Mouse (Mus musculus) liver, postnatal 0 days (tissue): ENCODE data around the gene Fbxo42. TPM values are rescaled to one million over a fixed set of nuclear protein-coding genes. Genes with fewer than 3 reads are reported as not detected.
"Not testable (repeated sequence)": the region's sequence is repeated elsewhere in the genome, so short reads cannot be mapped to it uniquely, and the experiment has no call there.

Experiments
- ATAC-seq: fragments of 200-750 bp; cut with Nextera tagmentation; 2 replicates; pipeline ENCODE4 v1.8.0; 2017; ENCODE audit warnings: mild to moderate bottlenecking, moderate library complexity
- DNase-seq: peaks from one replicate; pipeline ENCODE4 v3.0.0-alpha.2; 2016
- H3K27ac ChIP-seq: fragments of 300-500 bp; sonication (generic); 2 replicates; pipeline ENCODE4 v1.5.1; 2014; ENCODE audit warnings: antibody characterized with exemption, moderate library complexity, mild to moderate bottlenecking, low read depth
- H3K27me3 ChIP-seq: fragments of 300-500 bp; sonication (generic); 2 replicates; pipeline ENCODE4 v1.6.1; 2014; ENCODE audit warnings: low read length, control low read depth, mixed read lengths; ENCODE audit not compliant: insufficient read depth
- H3K36me3 ChIP-seq: fragments of 300-500 bp; sonication (generic); replicated peaks from 2 replicates; pipeline ENCODE4 v1.6.1; 2014; ENCODE audit warnings: mild to moderate bottlenecking, control low read depth, low read length, moderate library complexity, mixed read lengths; ENCODE audit not compliant: insufficient read depth
- H3K4me1 ChIP-seq: fragments of 300-500 bp; sonication (generic); 2 replicates; pipeline ENCODE4 v1.6.1; 2014; ENCODE audit warnings: antibody characterized with exemption, mild to moderate bottlenecking, control low read depth; ENCODE audit not compliant: insufficient read depth
- H3K4me2 ChIP-seq: fragments of 300-500 bp; sonication (generic); 2 replicates; pipeline ENCODE4 v1.6.1; 2014; ENCODE audit warnings: low read depth, mild to moderate bottlenecking, low read length, moderate library complexity, mixed read lengths
- H3K4me3 ChIP-seq: fragments of 300-500 bp; sonication (generic); 2 replicates; pipeline ENCODE4 v1.5.1; 2014; ENCODE audit warnings: low read depth, low read length
- H3K9ac ChIP-seq: fragments of 300-500 bp; sonication (generic); replicated peaks from 2 replicates; pipeline ENCODE4 v1.6.1; 2014; ENCODE audit warnings: mild to moderate bottlenecking, moderate library complexity
- H3K9me3 ChIP-seq: fragments of 300-500 bp; sonication (generic); 2 replicates; pipeline ENCODE4 v1.6.1; 2016; ENCODE audit warnings: mild to moderate bottlenecking, control low read depth, low read length, mixed read lengths
- CTCF ChIP-seq: sonication (generic); IDR thresholded peaks from 2 replicates; pipeline ENCODE4 v1.5.1; 2016; ENCODE audit warnings: antibody characterized with exemption, low read depth
- EP300 ChIP-seq: IDR thresholded peaks from 2 replicates; pipeline ENCODE4 v1.6.1; 2016; ENCODE audit warnings: antibody characterized with exemption, low read depth, mild to moderate bottlenecking
- WGBS: fragments of 180-500 bp; shearing (Covaris S2); extraction: QIAGEN DNeasy Blood & Tissue Kit; methylation state at CpG from one replicate; pipeline ENCODE4 v1.1.7; 2014; ENCODE audit not compliant: insufficient replicate concordance; 5-methylcytosine and 5-hydroxymethylcytosine counted together
- polyA plus RNA-seq: library from polyadenylated mRNA; unstranded; fragments of >200 nt; fragmentation: Nextera tagmentation; extraction: Ambion mirVana; gene quantifications from 2 replicates; pipeline ENCODE4 v1.2.1, GENCODE M21; 2015

Fbxo42 gene
- polyA plus RNA-seq, 1 experiment from 2014 or later: 11.7 TPM

DNA sequence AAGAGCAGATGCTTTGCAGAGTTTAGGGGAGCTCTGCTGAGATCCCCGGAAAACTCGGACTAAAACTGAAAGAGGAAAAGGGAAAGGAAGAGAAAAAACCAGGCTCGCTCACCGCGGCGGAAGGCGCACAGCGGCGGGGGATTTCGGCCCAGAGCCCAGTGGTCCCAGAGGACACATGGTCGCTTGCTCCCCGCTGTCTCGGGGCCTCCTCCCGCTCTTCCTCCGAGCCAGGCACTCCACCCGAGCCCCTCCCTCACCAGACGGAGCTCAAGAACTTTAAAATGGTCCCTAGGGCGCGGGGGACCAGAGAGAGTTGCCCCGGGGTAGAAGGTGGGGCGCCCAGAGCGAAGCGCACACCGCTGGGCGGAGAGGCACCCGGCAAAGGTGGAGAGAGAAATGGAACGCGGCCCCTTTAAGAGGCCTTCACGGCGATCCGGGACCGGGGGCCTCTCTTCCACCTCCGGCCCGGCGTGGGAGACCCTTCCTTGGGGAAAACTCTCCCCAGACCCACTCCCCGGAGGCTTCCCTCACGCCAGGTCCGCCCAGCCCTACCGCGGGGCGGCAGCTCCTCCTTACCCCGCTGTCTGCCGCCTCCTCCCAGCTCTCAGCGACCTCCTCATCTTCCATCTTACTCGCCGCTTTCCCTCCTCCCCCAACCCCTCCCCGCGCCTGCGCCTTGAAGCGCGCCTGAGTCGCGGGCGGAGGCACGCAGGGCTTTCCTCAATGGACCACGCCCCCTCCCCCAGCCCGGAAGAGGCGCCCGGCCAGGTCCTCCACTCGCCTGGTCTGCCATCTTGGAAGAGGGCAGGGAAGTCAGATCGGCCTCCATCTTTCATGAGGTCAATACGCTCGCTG is 8.4 kb upstream of the Fbxo42 start, which contains the start of gene Szrd1:
TSS of gene Szrd1 (minus strand) at position 660 of the 855 bp plus-strand sequence.
- peaks cover 34% of the 10 kb centered on the region for H3K4me1 ChIP-seq
- H3K4me2 ChIP-seq: peak within 1 kb of the TSS; percentile 88
- peak within 1 kb of the TSS; percentile 92 for H3K9ac ChIP-seq
- H3K4me3 ChIP-seq: peak within 1 kb of the TSS; percentile 97
- H3K27me3 ChIP-seq: no peaks in the 10 kb centered on the region
- peak within 1 kb of the TSS; percentile 95 for H3K27ac ChIP-seq
- H3K9me3 ChIP-seq: no peaks in the 10 kb centered on the region
- TF ChIP-seq EP300 (peak; percentile 73; the same call in 1 of the 2 replicates), CTCF (no peak)
- under 1% methylated on average over 61 of the region's 63 CpGs for WGBS
- peak; percentile 99 for DNase-seq
- peaks cover 6% of the 10 kb centered on the region; the same call in 1 of the 2 replicates for H3K36me3 ChIP-seq
- peak; percentile 96 for ATAC-seq

DNA sequence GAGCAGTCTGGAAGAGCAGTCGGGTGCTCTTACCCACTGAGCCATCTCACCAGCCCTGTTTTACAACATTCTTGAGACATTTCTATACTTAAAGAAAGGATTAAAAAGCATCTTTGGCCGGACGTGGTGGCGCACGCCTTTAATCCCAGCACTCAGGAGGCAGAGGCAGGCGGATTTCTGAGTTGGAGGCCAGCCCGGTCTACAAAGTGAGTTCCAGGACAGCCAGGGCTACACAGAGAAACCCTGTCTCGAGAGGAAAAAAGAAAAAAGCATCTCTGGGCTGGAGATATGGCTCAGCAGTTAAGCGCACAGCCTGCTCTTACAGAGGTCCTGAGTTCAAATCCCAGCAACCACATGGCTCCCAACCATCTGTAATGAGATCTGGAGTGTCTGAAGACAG is 7.4 kb upstream of the Fbxo42 start:
- H3K9ac ChIP-seq, H3K9me3 ChIP-seq, ATAC-seq, H3K27me3 ChIP-seq, H3K27ac ChIP-seq, H3K36me3 ChIP-seq, DNase-seq, H3K4me2 ChIP-seq, H3K4me3 ChIP-seq: not testable (repeated sequence)
- peaks cover 25% of the 10 kb centered on the region for H3K4me1 ChIP-seq
- WGBS: 87% methylated on average over 9 of the region's 9 CpGs

DNA sequence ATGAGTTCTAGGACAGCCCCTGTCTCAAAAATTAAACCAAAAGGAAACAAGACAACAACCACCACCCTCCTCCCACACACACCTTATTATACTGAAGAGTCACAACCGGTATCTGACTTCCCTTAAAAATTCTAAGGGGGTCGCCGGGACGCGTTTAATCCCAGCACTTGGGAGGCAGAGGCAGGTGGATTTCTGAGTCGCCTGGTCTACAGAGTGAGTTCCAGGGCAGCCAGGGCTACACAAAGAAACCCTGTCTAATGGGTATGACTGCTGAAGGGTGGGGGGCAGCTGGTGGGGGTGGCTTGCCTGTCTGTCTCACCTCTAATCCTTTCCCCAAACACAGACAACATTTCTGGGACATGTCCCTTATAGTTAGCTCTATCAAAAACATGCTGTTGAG is 6.7 kb upstream of the Fbxo42 start:
- Histone ChIP-seq H3K27me3 (no peaks in the 10 kb centered on the region), H3K9me3 (no peaks in the 10 kb centered on the region), H3K4me1 (peaks cover 20% of the 10 kb centered on the region), H3K4me2 (no peak overlapping the region), H3K4me3 (no peak overlapping the region), H3K36me3 (peaks cover 6% of the 10 kb centered on the region; the same call in 1 of the 2 replicates), H3K9ac (no peak overlapping the region), H3K27ac (no peak overlapping the region; the same call in 1 of the 2 replicates)
- 85% methylated on average over 6 of the region's 6 CpGs for WGBS
- ATAC-seq (no peak), DNase-seq (no peak)
- TF ChIP-seq CTCF (no peak), EP300 (no peak)

GRCm38 (mm10) chr4:141142285-141142811 is 5.4 kb upstream of the Fbxo42 start:
- no peak for ATAC-seq
- Histone ChIP-seq H3K4me2 (peak overlapping the region; percentile 54), H3K27me3 (no peaks in the 10 kb centered on the region), H3K9ac (0 out of 2 replicates have a peak overlapping the region, but pooled peaks have one; percentile 12), H3K4me1 (peaks cover 16% of the 10 kb centered on the region), H3K4me3 (no peak overlapping the region), H3K27ac (no peak overlapping the region), H3K36me3 (no peaks in the 10 kb centered on the region), H3K9me3 (no peaks in the 10 kb centered on the region)
- WGBS: 25% methylated on average over 9 of the region's 9 CpGs
- TF ChIP-seq CTCF: peak; percentile 97
- TF ChIP-seq EP300: no peak
- DNase-seq: peak; percentile 81

DNA sequence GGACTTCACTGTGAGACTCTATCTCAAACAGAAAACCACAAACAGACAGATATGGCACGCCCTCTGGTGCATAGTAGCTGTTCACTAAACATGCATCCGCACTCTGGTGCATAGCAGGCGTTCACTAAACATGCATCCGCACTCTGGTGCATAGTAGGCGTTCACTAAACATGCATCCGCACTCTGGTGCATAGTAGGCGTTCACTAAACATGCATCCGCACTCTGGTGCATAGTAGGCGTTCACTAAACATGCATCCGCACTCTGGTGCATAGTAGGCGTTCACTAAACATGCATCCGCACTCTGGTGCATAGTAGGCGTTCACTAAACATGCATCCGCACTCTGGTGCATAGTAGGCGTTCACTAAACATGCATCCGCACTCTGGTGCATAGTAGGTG is 2.6 kb upstream of the Fbxo42 start:
- not testable (repeated sequence) for H3K9me3 ChIP-seq, ATAC-seq, H3K4me2 ChIP-seq, H3K9ac ChIP-seq, H3K27ac ChIP-seq, H3K27me3 ChIP-seq, DNase-seq, H3K36me3 ChIP-seq, H3K4me3 ChIP-seq
- H3K4me1 ChIP-seq: peaks cover 16% of the 10 kb centered on the region
- WGBS: 76% methylated on average over 8 of the region's 16 CpGs

GRCm38 (mm10) chr4:141146491-141147033 is 1.2 kb upstream of the Fbxo42 start:
- Histone ChIP-seq H3K4me2 (peak overlapping the region; percentile 85), H3K27me3 (no peaks in the 10 kb centered on the region), H3K27ac (peak overlapping the region; percentile 93; the same call in 1 of the 2 replicates), H3K9ac (no peak overlapping the region), H3K36me3 (no peaks in the 10 kb centered on the region), H3K9me3 (no peaks in the 10 kb centered on the region), H3K4me3 (peak overlapping the region; percentile 100; the same call in 1 of the 2 replicates), H3K4me1 (peaks cover 16% of the 10 kb centered on the region)
- WGBS: 82% methylated on average over 6 of the region's 6 CpGs
- ATAC-seq (no peak), DNase-seq (no peak)
- TF ChIP-seq CTCF (no peak), EP300 (no peak)
